Mouse (Mus musculus): ENCODE results near the gene Ung. TPM values are rescaled to one million over a fixed set of nuclear protein-coding genes. Genes with fewer than 3 reads are reported as not detected.
A peak's percentile ranks its signal among the peaks of the same experiment; 100 is the strongest.

The Ung gene
- polyA plus RNA-seq, 1 experiment from 2014 or later = 37.9 TPM

GRCm38 (mm10) chr5:114152359-114153092 lies 22.3 kb downstream of the Ung start:
- Histone ChIP-seq H3K4me2 (ENCODE audit: low read depth, low read length) (no peak overlapping the region), H3K27me3 (ENCODE audit: control insufficient read depth, insufficient read depth, low read length) (no peaks in the 10 kb centered on the region), H3K9me3 (replicated peaks; ENCODE audit: control insufficient read depth, low read length) (no peaks in the 10 kb centered on the region), H3K4me1 (ENCODE audit: control insufficient read depth, insufficient read depth, low read length) (no peaks in the 10 kb centered on the region), H3K36me3 (replicated peaks; ENCODE audit: control insufficient read depth, insufficient read depth, low read depth, low read length) (no peaks in the 10 kb centered on the region), H3K4me3 (ENCODE audit: low read depth, low read length) (no peak overlapping the region), H3K9ac (replicated peaks; ENCODE audit: low read length) (no peak overlapping the region), H3K27ac (replicated peaks; ENCODE audit: low read depth, low read length) (no peak overlapping the region)
- DNase-seq (ENCODE audit: low spot score) (no peak), ATAC-seq (replicated peaks; ENCODE audit: insufficient number of reproducible peaks, low FRiP score, low TSS enrichment, low read depth) (no peak)
- 80% methylated on average over 12 of the region's 12 CpGs for WGBS

GRCm38 (mm10) chr5:114153490-114153889 lies 23.3 kb downstream of the Ung start:
- Histone ChIP-seq H3K9ac (replicated peaks; ENCODE audit: low read length) (no peak overlapping the region), H3K4me1 (ENCODE audit: control insufficient read depth, insufficient read depth, low read length) (no peaks in the 10 kb centered on the region), H3K27me3 (ENCODE audit: control insufficient read depth, insufficient read depth, low read length) (no peaks in the 10 kb centered on the region), H3K27ac (replicated peaks; ENCODE audit: low read depth, low read length) (no peak overlapping the region), H3K4me3 (ENCODE audit: low read depth, low read length) (0 out of 2 replicates have a peak overlapping the region, but pooled peaks have one; percentile 9), H3K9me3 (replicated peaks; ENCODE audit: control insufficient read depth, low read length) (no peaks in the 10 kb centered on the region), H3K36me3 (replicated peaks; ENCODE audit: control insufficient read depth, insufficient read depth, low read depth, low read length) (no peaks in the 10 kb centered on the region), H3K4me2 (ENCODE audit: low read depth, low read length) (no peak overlapping the region)
- DNase-seq (ENCODE audit: low spot score) = peak; percentile 65
- WGBS = 2% methylated on average over 12 of the region's 12 CpGs
- ATAC-seq (replicated peaks; ENCODE audit: insufficient number of reproducible peaks, low FRiP score, low TSS enrichment, low read depth) = peak; percentile 57; the same call in 1 of the 2 replicates

- H3K27ac ChIP-seq (replicated peaks; ENCODE audit: low read depth, low read length) = no peak overlapping the region
- H3K9me3 ChIP-seq (replicated peaks; ENCODE audit: control insufficient read depth, low read length) = no peaks in the 10 kb centered on the region
- no peaks in the 10 kb centered on the region for H3K4me1 ChIP-seq (ENCODE audit: control insufficient read depth, insufficient read depth, low read length)
- ATAC-seq (replicated peaks; ENCODE audit: insufficient number of reproducible peaks, low FRiP score, low TSS enrichment, low read depth) (no peak), DNase-seq (ENCODE audit: low spot score) (no peak)
- H3K4me2 ChIP-seq (ENCODE audit: low read depth, low read length) = no peak overlapping the region
- no peaks in the 10 kb centered on the region for H3K27me3 ChIP-seq (ENCODE audit: control insufficient read depth, insufficient read depth, low read length)
- H3K9ac ChIP-seq (replicated peaks; ENCODE audit: low read length) = no peak overlapping the region
- H3K4me3 ChIP-seq (ENCODE audit: low read depth, low read length) = no peak overlapping the region
- WGBS = 84% methylated on average over 5 of the region's 5 CpGs
- no peaks in the 10 kb centered on the region for H3K36me3 ChIP-seq (replicated peaks; ENCODE audit: control insufficient read depth, insufficient read depth, low read depth, low read length)
These were observed 24.6 kb downstream of the Ung start for GRCm38 (mm10) chr5:114154765-114155164.

- DNase-seq (ENCODE audit: low spot score) = no peak
- no peak overlapping the region for H3K9ac ChIP-seq (replicated peaks; ENCODE audit: low read length)
- no peak for ATAC-seq (replicated peaks; ENCODE audit: insufficient number of reproducible peaks, low FRiP score, low TSS enrichment, low read depth)
- WGBS = 53% methylated on average over 9 of the region's 9 CpGs
- no peak overlapping the region for H3K4me2 ChIP-seq (ENCODE audit: low read depth, low read length)
- no peaks in the 10 kb centered on the region for H3K9me3 ChIP-seq (replicated peaks; ENCODE audit: control insufficient read depth, low read length)
- H3K4me1 ChIP-seq (ENCODE audit: control insufficient read depth, insufficient read depth, low read length) = no peaks in the 10 kb centered on the region
- no peak overlapping the region for H3K27ac ChIP-seq (replicated peaks; ENCODE audit: low read depth, low read length)
- H3K36me3 ChIP-seq (replicated peaks; ENCODE audit: control insufficient read depth, insufficient read depth, low read depth, low read length) = no peaks in the 10 kb centered on the region
- H3K4me3 ChIP-seq (ENCODE audit: low read depth, low read length) = no peak overlapping the region
- H3K27me3 ChIP-seq (ENCODE audit: control insufficient read depth, insufficient read depth, low read length) = no peaks in the 10 kb centered on the region
These were observed 25.2 kb downstream of the Ung start for GRCm38 (mm10) chr5:114155168-114155933.

- H3K27ac ChIP-seq (replicated peaks; ENCODE audit: low read depth, low read length) = no peak overlapping the region
- ATAC-seq (replicated peaks; ENCODE audit: insufficient number of reproducible peaks, low FRiP score, low TSS enrichment, low read depth) (no peak), DNase-seq (ENCODE audit: low spot score) (no peak)
- no peak overlapping the region for H3K9ac ChIP-seq (replicated peaks; ENCODE audit: low read length)
- H3K9me3 ChIP-seq (replicated peaks; ENCODE audit: control insufficient read depth, low read length) = no peaks in the 10 kb centered on the region
- WGBS = 53% methylated on average over 7 of the region's 7 CpGs
- no peak overlapping the region for H3K4me2 ChIP-seq (ENCODE audit: low read depth, low read length)
- no peak overlapping the region for H3K4me3 ChIP-seq (ENCODE audit: low read depth, low read length)
- no peaks in the 10 kb centered on the region for H3K36me3 ChIP-seq (replicated peaks; ENCODE audit: control insufficient read depth, insufficient read depth, low read depth, low read length)
- H3K4me1 ChIP-seq (ENCODE audit: control insufficient read depth, insufficient read depth, low read length) = no peaks in the 10 kb centered on the region
- no peaks in the 10 kb centered on the region for H3K27me3 ChIP-seq (ENCODE audit: control insufficient read depth, insufficient read depth, low read length)
These were observed 27.1 kb downstream of the Ung start for GRCm38 (mm10) chr5:114157236-114157635.

- no peak overlapping the region for H3K9ac ChIP-seq (replicated peaks; ENCODE audit: low read length)
- H3K27me3 ChIP-seq (ENCODE audit: control insufficient read depth, insufficient read depth, low read length) = no peaks in the 10 kb centered on the region
- no peaks in the 10 kb centered on the region for H3K36me3 ChIP-seq (replicated peaks; ENCODE audit: control insufficient read depth, insufficient read depth, low read depth, low read length)
- H3K4me3 ChIP-seq (ENCODE audit: low read depth, low read length) = no peak overlapping the region
- H3K4me1 ChIP-seq (ENCODE audit: control insufficient read depth, insufficient read depth, low read length) = no peaks in the 10 kb centered on the region
- H3K27ac ChIP-seq (replicated peaks; ENCODE audit: low read depth, low read length) = no peak overlapping the region
- DNase-seq (ENCODE audit: low spot score) = no peak
- WGBS = 80% methylated on average over 6 of the region's 6 CpGs
- no peak overlapping the region for H3K4me2 ChIP-seq (ENCODE audit: low read depth, low read length)
- H3K9me3 ChIP-seq (replicated peaks; ENCODE audit: control insufficient read depth, low read length) = no peaks in the 10 kb centered on the region
- no peak for ATAC-seq (replicated peaks; ENCODE audit: insufficient number of reproducible peaks, low FRiP score, low TSS enrichment, low read depth)
These were observed 31.2 kb downstream of the Ung start for GRCm38 (mm10) chr5:114161424-114161823.

GRCm38 (mm10) chr5:114162106-114162815 lies 32.1 kb downstream of the Ung start:
- ATAC-seq (replicated peaks; ENCODE audit: insufficient number of reproducible peaks, low FRiP score, low TSS enrichment, low read depth) (no peak), DNase-seq (ENCODE audit: low spot score) (no peak)
- WGBS = 56% methylated on average over 12 of the region's 12 CpGs
- no peak overlapping the region for H3K4me2 ChIP-seq (ENCODE audit: low read depth, low read length)
- H3K9me3 ChIP-seq (replicated peaks; ENCODE audit: control insufficient read depth, low read length) = no peaks in the 10 kb centered on the region
- no peak overlapping the region for H3K4me3 ChIP-seq (ENCODE audit: low read depth, low read length)
- H3K4me1 ChIP-seq (ENCODE audit: control insufficient read depth, insufficient read depth, low read length) = no peaks in the 10 kb centered on the region
- no peak overlapping the region for H3K27ac ChIP-seq (replicated peaks; ENCODE audit: low read depth, low read length)
- H3K27me3 ChIP-seq (ENCODE audit: control insufficient read depth, insufficient read depth, low read length) = no peaks in the 10 kb centered on the region
- no peaks in the 10 kb centered on the region for H3K36me3 ChIP-seq (replicated peaks; ENCODE audit: control insufficient read depth, insufficient read depth, low read depth, low read length)
- H3K9ac ChIP-seq (replicated peaks; ENCODE audit: low read length) = no peak overlapping the region
